In genomic region chr10:5922294-5922828, GRCm38 (mm10) we compare ENCODE assay signal across 8 mouse cellular contexts. TPM values are rescaled to one million over a fixed set of nuclear protein-coding genes. Genes with fewer than 3 reads are reported as not detected.
DNase-seq lines count a peak whose midpoint lies in the region; ATAC-seq and TF ChIP-seq lines count a peak whose summit lies in the region.

Gene Rgs17, minus strand, starts transcription at chr10:5922400.

- no peak for DNase-seq in kidney, adult 8-10 months
- DNase-seq in cerebellum, postnatal 4 days (ENCODE audit: low spot score in 2 of 2), result peak; percentile 45 to 66
- DNase-seq in gastrocnemius, postnatal 10 days, result peak; percentile 21
- DNase-seq in intestine, embryonic 14.5 days (ENCODE audit: low spot score), result peak; percentile 83
- DNase-seq in limb, embryonic 14.5 days (ENCODE audit: low spot score), result peak; percentile 61
- peak; percentile 19 for DNase-seq in urinary bladder, postnatal 25 days (ENCODE audit: low spot score)

- peak within 1 kb of the TSS; percentile 100 for H3K4me2 ChIP-seq in kidney, embryonic 15.5 days
- H3K4me2 ChIP-seq in intestine, embryonic 14.5 days (ENCODE audit: low read length), result peak within 1 kb of the TSS; percentile 100
- peak within 1 kb of the TSS; percentile 98 for H3K4me2 ChIP-seq in limb, embryonic 14.5 days (replicated peaks; ENCODE audit: low read depth, low read length, severe bottlenecking)
- peak within 1 kb of the TSS; percentile 94 for H3K4me2 ChIP-seq in neural tube, embryonic 12.5 days (replicated peaks)

- no peak within 1 kb of the TSS for H3K27ac ChIP-seq in kidney, embryonic 15.5 days
- H3K27ac ChIP-seq in intestine, embryonic 14.5 days (ENCODE audit: low read depth), result no peak within 1 kb of the TSS
- H3K27ac ChIP-seq in limb, embryonic 14.5 days (replicated peaks; ENCODE audit: low read depth, low read length), result no peak within 1 kb of the TSS
- H3K27ac ChIP-seq in neural tube, embryonic 12.5 days, result no peak within 1 kb of the TSS

- ATAC-seq in kidney, embryonic 15.5 days (replicated peaks; ENCODE audit: low FRiP score), result peak; percentile 95
- peak; percentile 92 for ATAC-seq in intestine, embryonic 14.5 days (replicated peaks; ENCODE audit: low FRiP score, low TSS enrichment, low read depth)
- ATAC-seq in limb, embryonic 14.5 days (ENCODE audit: low FRiP score, low read depth), result peak; percentile 90
- peak; percentile 91 for ATAC-seq in neural tube, embryonic 12.5 days (ENCODE audit: low FRiP score, low read depth)

- no peaks in the 10 kb centered on the region for H3K9me3 ChIP-seq in kidney, embryonic 15.5 days (replicated peaks)
- no peaks in the 10 kb centered on the region for H3K9me3 ChIP-seq in intestine, embryonic 14.5 days (ENCODE audit: control insufficient read depth, low read length)
- no peaks in the 10 kb centered on the region for H3K9me3 ChIP-seq in limb, embryonic 14.5 days (ENCODE audit: control insufficient read depth, low read length)
- no peaks in the 10 kb centered on the region; the same call in 1 of the 2 replicates for H3K9me3 ChIP-seq in neural tube, embryonic 12.5 days

- peak within 1 kb of the TSS; percentile 64 for H3K4me3 ChIP-seq in kidney, embryonic 15.5 days (replicated peaks)
- H3K4me3 ChIP-seq in intestine, embryonic 14.5 days (ENCODE audit: low read depth, low read length), result peak within 1 kb of the TSS; percentile 59
- peak within 1 kb of the TSS; percentile 61 for H3K4me3 ChIP-seq in limb, embryonic 14.5 days (replicated peaks; ENCODE audit: low read length)
- peak within 1 kb of the TSS; percentile 72 for H3K4me3 ChIP-seq in neural tube, embryonic 12.5 days

- peak within 1 kb of the TSS; percentile 45; the same call in 1 of the 2 replicates for H3K9ac ChIP-seq in kidney, embryonic 15.5 days
- H3K9ac ChIP-seq in intestine, embryonic 14.5 days (ENCODE audit: low read length), result peak within 1 kb of the TSS; percentile 47
- peak within 1 kb of the TSS; percentile 54 for H3K9ac ChIP-seq in limb, embryonic 14.5 days (ENCODE audit: low read depth, low read length, severe bottlenecking)
- peak within 1 kb of the TSS; percentile 70 for H3K9ac ChIP-seq in neural tube, embryonic 12.5 days

- TF ChIP-seq POLR2A in limb, embryonic 14.5 days (IDR thresholded peaks at IDR 0.05; ENCODE audit: borderline replicate concordance, extremely low read depth, insufficient read depth, insufficient read length), result 0 out of 2 replicates have a peak, but pooled peaks have one; percentile 7

- peaks cover 12% of the 10 kb centered on the region for H3K4me1 ChIP-seq in kidney, embryonic 15.5 days
- H3K4me1 ChIP-seq in intestine, embryonic 14.5 days (replicated peaks; ENCODE audit: control insufficient read depth, insufficient read depth, low read length), result no peaks in the 10 kb centered on the region
- H3K4me1 ChIP-seq in limb, embryonic 14.5 days (ENCODE audit: control insufficient read depth, insufficient read depth, low read length), result peaks cover 4% of the 10 kb centered on the region; the same call in 1 of the 2 replicates
- peaks cover 5% of the 10 kb centered on the region; the same call in 1 of the 2 replicates for H3K4me1 ChIP-seq in neural tube, embryonic 12.5 days

- WGBS in kidney, embryonic 15.5 days, result under 1% methylated on average over 33 of the region's 35 CpGs
- WGBS in intestine, embryonic 14.5 days, result under 1% methylated on average over 25 of the region's 35 CpGs
- WGBS in limb, embryonic 14.5 days, result 0% methylated on average over 13 of the region's 35 CpGs
- 1% methylated on average over 31 of the region's 35 CpGs for WGBS in neural tube, embryonic 12.5 days

- H3K27me3 ChIP-seq in kidney, embryonic 15.5 days, result peaks cover 23% of the 10 kb centered on the region
- peaks cover 3% of the 10 kb centered on the region; the same call in 1 of the 2 replicates for H3K27me3 ChIP-seq in intestine, embryonic 14.5 days (replicated peaks; ENCODE audit: control insufficient read depth, insufficient read depth, low read length)
- H3K27me3 ChIP-seq in limb, embryonic 14.5 days (ENCODE audit: control insufficient read depth, insufficient read depth, low read length), result peaks cover 16% of the 10 kb centered on the region
- no peaks in the 10 kb centered on the region for H3K27me3 ChIP-seq in neural tube, embryonic 12.5 days (replicated peaks)

- H3K36me3 ChIP-seq in kidney, embryonic 15.5 days, result no peaks in the 10 kb centered on the region
- H3K36me3 ChIP-seq in intestine, embryonic 14.5 days (ENCODE audit: control insufficient read depth, insufficient read depth, low read length), result no peaks in the 10 kb centered on the region
- no peaks in the 10 kb centered on the region for H3K36me3 ChIP-seq in limb, embryonic 14.5 days (ENCODE audit: control insufficient read depth, insufficient read depth, low read length)
- H3K36me3 ChIP-seq in neural tube, embryonic 12.5 days, result no peaks in the 10 kb centered on the region

RNA-seq across cellular contexts. Expression of gene Rgs17, which starts in this region (rescaled TPM):
- polyA plus RNA-seq in kidney, embryonic 15.5 days (2015; fragmentation: Nextera tagmentation; extraction: Ambion mirVana), result 1.2 and 1.4 TPM in 2 replicates
- under 1 TPM; 0.23 to 0.63 TPM for total RNA-seq in gastrocnemius, postnatal 10 days (2021)
- 2.1 and 2.8 TPM in 2 replicates for polyA plus RNA-seq in intestine, embryonic 14.5 days (2014; fragmentation: Nextera tagmentation; extraction: Ambion mirVana)
- polyA plus RNA-seq in limb, embryonic 14.5 days (2012; rRNA removed), result 0.57 and 0.64 TPM in 2 replicates
- polyA plus RNA-seq in limb, embryonic 14.5 days (2014; fragmentation: Nextera tagmentation; extraction: Ambion mirVana), result 1.0 and 2.3 TPM in 2 replicates
- polyA plus RNA-seq in neural tube, embryonic 12.5 days (2016; fragmentation: Nextera tagmentation; extraction: Ambion mirVana), result 3.9 and 4.2 TPM in 2 replicates

Comparison
In these comparisons a context has a peak if more than half of its experiments do, and no peak if none do; other contexts are left out.
1. Peak in DNase-seq in gastrocnemius, postnatal 10 days; RNA of the gene not detected or under 1 TPM.
2. DNase-seq: peak in cerebellum, postnatal 4 days (2 of 2), intestine, embryonic 14.5 days (single experiment), limb, embryonic 14.5 days (single experiment) and urinary bladder, postnatal 25 days (single experiment); none in kidney, adult 8-10 months (0 of 2).
3. Peak in every context shown above with its lines, with median percentiles within 50 percentile points of each other: ATAC-seq, H3K4me2 ChIP-seq, H3K4me3 ChIP-seq and H3K9ac ChIP-seq.